Mouse (Mus musculus) G1E (cell line): Measurements from ENCODE around the gene Gm45808.

ENCODE experiments used
- CTCF ChIP-seq: IDR thresholded peaks from 2 replicates; pipeline ENCODE4 v1.5.1; 2012; ENCODE audit warnings: low read depth, low read length, inconsistent platforms, mixed read lengths
- GATA1 ChIP-seq: IDR thresholded peaks from 2 replicates; pipeline ENCODE4 v1.6.1; 2012; ENCODE audit warnings: borderline replicate concordance, low read length, inconsistent platforms, mixed read lengths
- POLR2AphosphoS5 ChIP-seq: IDR thresholded peaks from 2 replicates; pipeline ENCODE4 v1.6.1; 2012; ENCODE audit warnings: low read depth, low read length, inconsistent platforms; ENCODE audit not compliant: insufficient replicate concordance
- TAL1 ChIP-seq: conservative IDR thresholded peaks from 2 replicates; pipeline ENCODE4 v1.6.1; 2012; ENCODE audit warnings: low read depth, low read length, inconsistent platforms, mixed read lengths

- TF ChIP-seq TAL1 (no peak), GATA1 (no peak), CTCF (no peak), POLR2AphosphoS5 (no peak)
These were observed 4.4 kb downstream of the Gm45808 start for GRCm38 (mm10) chr7:45482166-45482565.
